Mouse (Mus musculus) erythroblast, embryonic 14.5 days (primary cell): ENCODE data around the gene Olfr460.

Experiments
- GATA1 ChIP-seq: IDR thresholded peaks from 2 replicates; pipeline ENCODE4 v1.6.1; 2012; ENCODE audit warnings: low read length, inconsistent platforms, mixed read lengths
- TAL1 ChIP-seq: IDR thresholded peaks from 3 replicates; pipeline ENCODE4 v1.6.1; 2012; ENCODE audit warnings: low read length, inconsistent platforms, mixed read lengths

DNA sequence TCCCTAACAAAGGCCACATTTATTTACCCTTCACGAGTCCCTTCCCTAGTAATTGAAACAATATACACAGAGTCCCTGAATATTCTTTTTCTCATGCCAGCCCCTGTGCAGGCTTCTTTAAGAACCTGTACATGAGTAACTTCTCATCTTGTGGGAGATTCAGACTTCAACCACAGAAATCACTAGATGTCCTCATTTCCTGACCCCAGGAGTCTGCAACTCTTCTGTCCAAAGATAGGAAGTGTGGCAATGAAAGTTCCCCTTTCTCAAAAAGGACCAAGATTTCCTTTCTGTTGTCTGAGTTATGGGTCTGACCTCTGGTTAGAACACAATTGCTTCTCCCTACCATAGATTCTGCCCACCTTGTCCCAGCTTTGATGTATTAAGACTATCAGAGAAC, 7.0 kb downstream of the Olfr460 start:
- TF ChIP-seq GATA1: no peak
- TF ChIP-seq TAL1: no peak
